Mouse (Mus musculus): ENCODE data around the gene Gatd1. TPM values are rescaled to one million over a fixed set of nuclear protein-coding genes. Genes with fewer than 3 reads are reported as not detected.

Gene Gatd1
- polyA plus RNA-seq (2014; fragmentation: Nextera tagmentation; extraction: Ambion mirVana) = 49.2 and 56.2 TPM in 2 replicates

DNA sequence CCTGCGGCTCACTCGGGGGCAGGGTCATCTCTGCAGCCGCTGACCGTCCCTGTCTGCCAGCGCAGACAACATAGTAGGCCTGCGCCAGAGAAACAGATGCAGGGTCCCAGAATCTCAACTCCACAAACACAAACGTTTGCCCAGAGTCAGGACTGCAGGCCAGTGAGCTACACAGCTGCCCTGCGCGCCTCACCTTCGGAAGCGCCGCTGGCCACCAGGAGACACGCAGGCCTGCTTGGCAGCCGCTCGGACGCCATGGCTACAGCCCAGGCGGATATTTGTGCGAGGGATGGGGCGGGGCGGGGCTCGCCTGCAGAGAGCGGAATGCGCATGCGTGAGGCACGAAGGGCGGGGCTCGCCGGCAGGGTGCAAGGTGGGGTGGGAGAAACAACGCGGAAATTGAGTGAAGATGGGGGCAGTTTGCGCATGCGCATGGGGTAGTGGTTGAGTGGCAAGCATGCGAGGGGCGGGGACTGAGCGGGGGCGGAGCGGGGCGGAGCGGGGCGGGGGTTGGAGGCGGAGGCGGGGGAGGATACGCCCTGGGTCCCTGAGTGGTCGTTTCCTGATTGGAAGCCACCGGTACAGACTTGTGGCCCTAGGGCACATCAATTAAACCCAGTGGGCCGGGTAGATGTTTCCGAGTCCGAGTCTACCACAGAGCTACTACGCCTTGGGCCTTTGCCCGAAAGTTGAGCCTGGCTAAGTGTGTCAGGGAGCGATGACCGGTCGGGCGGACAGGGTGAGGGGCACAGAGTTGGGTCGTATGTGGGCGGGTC lies at the start of gene Gatd1:
TSS of gene Gatd1 (minus strand) at position 328 of the 776 bp plus-strand sequence.
- Histone ChIP-seq H3K4me1 (replicated peaks; ENCODE audit: control insufficient read depth, insufficient read depth, low read length) (peaks cover 9% of the 10 kb centered on the region; the same call in 1 of the 2 replicates), H3K27me3 (replicated peaks; ENCODE audit: control insufficient read depth, insufficient read depth, low read length) (no peaks in the 10 kb centered on the region), H3K36me3 (ENCODE audit: control insufficient read depth, insufficient read depth, low read length) (peaks cover 18% of the 10 kb centered on the region), H3K4me3 (ENCODE audit: low read depth, low read length) (peak within 1 kb of the TSS; percentile 92), H3K27ac (ENCODE audit: low read depth) (peak within 1 kb of the TSS; percentile 43), H3K9ac (ENCODE audit: low read length) (peak within 1 kb of the TSS; percentile 64), H3K9me3 (ENCODE audit: control insufficient read depth, low read length) (no peaks in the 10 kb centered on the region), H3K4me2 (ENCODE audit: low read length) (peak within 1 kb of the TSS; percentile 74)
- WGBS = under 1% methylated on average over 47 of the region's 56 CpGs
- ATAC-seq (replicated peaks; ENCODE audit: low FRiP score, low TSS enrichment, low read depth) (peak; percentile 87), DNase-seq (ENCODE audit: low spot score) (peak; percentile 100)

DNA sequence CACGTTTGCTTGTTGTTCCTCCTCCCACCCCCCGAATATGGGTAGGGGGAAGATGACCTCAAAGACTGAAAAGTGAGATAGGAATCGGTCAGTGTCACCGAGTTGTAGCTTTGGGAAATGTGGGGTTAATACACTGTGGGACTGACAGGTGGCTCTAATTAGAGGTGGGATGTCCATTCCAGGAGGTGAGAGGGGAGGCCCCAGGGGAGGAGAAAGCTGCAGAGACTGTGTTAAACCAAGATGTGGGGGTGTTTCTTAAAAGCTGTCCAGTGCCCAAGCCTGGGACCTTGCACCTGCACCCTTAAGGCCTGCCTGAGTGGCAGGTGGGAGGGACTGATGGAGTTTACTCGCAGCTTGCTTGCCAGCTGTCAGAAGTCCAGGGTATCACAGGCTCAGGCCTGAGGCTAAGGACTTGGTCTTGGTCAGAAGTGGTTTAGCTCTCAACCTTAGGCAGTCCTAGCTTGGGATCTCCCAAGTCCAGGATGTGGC lies 48.4 kb upstream of the Gatd1 start:
- no peak for ATAC-seq (replicated peaks; ENCODE audit: low FRiP score, low TSS enrichment, low read depth)
- peaks cover 64% of the 10 kb centered on the region for H3K27me3 ChIP-seq (replicated peaks; ENCODE audit: control insufficient read depth, insufficient read depth, low read length)
- H3K4me3 ChIP-seq (ENCODE audit: low read depth, low read length) = peak overlapping the region; percentile 36
- 0 out of 2 replicates have a peak, but pooled peaks cover 3% of the 10 kb centered on the region for H3K36me3 ChIP-seq (ENCODE audit: control insufficient read depth, insufficient read depth, low read length)
- peaks cover 18% of the 10 kb centered on the region for H3K4me1 ChIP-seq (replicated peaks; ENCODE audit: control insufficient read depth, insufficient read depth, low read length)
- 21% methylated on average over 5 of the region's 5 CpGs for WGBS
- peak overlapping the region; percentile 40; the same call in 1 of the 2 replicates for H3K9ac ChIP-seq (ENCODE audit: low read length)
- H3K27ac ChIP-seq (ENCODE audit: low read depth) = no peak overlapping the region
- H3K9me3 ChIP-seq (ENCODE audit: control insufficient read depth, low read length) = no peaks in the 10 kb centered on the region
- peak overlapping the region; percentile 69 for H3K4me2 ChIP-seq (ENCODE audit: low read length)
- no peak for DNase-seq (ENCODE audit: low spot score)

- H3K9ac ChIP-seq (ENCODE audit: low read length) = peak overlapping the region; percentile 40
- 2% methylated on average over 59 of the region's 59 CpGs for whole genome bisulfite sequencing
- H3K27ac ChIP-seq (ENCODE audit: low read depth) = no peak overlapping the region
- no peaks in the 10 kb centered on the region for H3K9me3 ChIP-seq (ENCODE audit: control insufficient read depth, low read length)
- peak overlapping the region; percentile 36 for H3K4me3 ChIP-seq (ENCODE audit: low read depth, low read length)
- H3K36me3 ChIP-seq (ENCODE audit: control insufficient read depth, insufficient read depth, low read length) = 0 out of 2 replicates have a peak, but pooled peaks cover 3% of the 10 kb centered on the region
- peaks cover 64% of the 10 kb centered on the region for H3K27me3 ChIP-seq (replicated peaks; ENCODE audit: control insufficient read depth, insufficient read depth, low read length)
- ATAC-seq (replicated peaks; ENCODE audit: low FRiP score, low TSS enrichment, low read depth) (no peak; the same call in 1 of the 2 replicates), DNase-seq (ENCODE audit: low spot score) (no peak)
- H3K4me1 ChIP-seq (replicated peaks; ENCODE audit: control insufficient read depth, insufficient read depth, low read length) = peaks cover 14% of the 10 kb centered on the region
- H3K4me2 ChIP-seq (ENCODE audit: low read length) = peak overlapping the region; percentile 69
Measured at GRCm38 (mm10) chr7:141461521-141462332, 47.8 kb upstream of the Gatd1 start.

GRCm38 (mm10) chr7:141460391-141461113 lies 46.6 kb upstream of the Gatd1 start, which contains the start of gene Cracr2b:
Gene Cracr2b (plus strand): TSS chr7:141461094.
- 54% methylated on average over 15 of the region's 15 CpGs for WGBS
- H3K27ac ChIP-seq (ENCODE audit: low read depth) = no peak within 1 kb of the TSS
- DNase-seq (ENCODE audit: low spot score) (no peak), ATAC-seq (replicated peaks; ENCODE audit: low FRiP score, low TSS enrichment, low read depth) (no peak)
- H3K9me3 ChIP-seq (ENCODE audit: control insufficient read depth, low read length) = no peaks in the 10 kb centered on the region
- peaks cover 58% of the 10 kb centered on the region for H3K27me3 ChIP-seq (replicated peaks; ENCODE audit: control insufficient read depth, insufficient read depth, low read length)
- peak within 1 kb of the TSS; percentile 69 for H3K4me2 ChIP-seq (ENCODE audit: low read length)
- H3K9ac ChIP-seq (ENCODE audit: low read length) = peak within 1 kb of the TSS; percentile 40
- H3K4me1 ChIP-seq (replicated peaks; ENCODE audit: control insufficient read depth, insufficient read depth, low read length) = peaks cover 16% of the 10 kb centered on the region
- peak within 1 kb of the TSS; percentile 36 for H3K4me3 ChIP-seq (ENCODE audit: low read depth, low read length)
- H3K36me3 ChIP-seq (ENCODE audit: control insufficient read depth, insufficient read depth, low read length) = 0 out of 2 replicates have a peak, but pooled peaks cover 3% of the 10 kb centered on the region

DNA sequence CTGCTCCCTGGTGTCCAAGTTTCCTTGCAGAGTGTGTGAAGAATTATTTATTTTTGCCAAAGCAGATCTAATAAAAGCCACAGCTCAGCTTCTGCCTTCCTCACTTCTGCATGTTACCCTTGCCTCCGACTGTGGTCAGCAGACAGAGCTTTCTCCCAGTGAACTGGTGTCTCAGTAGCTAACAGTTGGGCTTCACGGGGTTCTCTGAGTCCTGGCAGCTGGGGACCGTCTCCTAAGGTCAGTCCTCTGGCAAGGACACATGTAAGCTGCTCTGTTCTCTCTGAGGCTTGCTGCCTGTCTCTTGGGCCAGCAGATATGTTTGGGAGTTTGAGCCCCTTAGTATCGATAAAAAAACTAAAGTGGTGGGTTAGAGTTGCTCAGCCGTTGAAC lies 46.1 kb upstream of the Gatd1 start:
- no peak overlapping the region for H3K27ac ChIP-seq (ENCODE audit: low read depth)
- ATAC-seq (replicated peaks; ENCODE audit: low FRiP score, low TSS enrichment, low read depth) (no peak), DNase-seq (ENCODE audit: low spot score) (no peak)
- H3K9ac ChIP-seq (ENCODE audit: low read length) = no peak overlapping the region
- WGBS = 57% methylated on average over 5 of the region's 5 CpGs
- peaks cover 13% of the 10 kb centered on the region for H3K4me1 ChIP-seq (replicated peaks; ENCODE audit: control insufficient read depth, insufficient read depth, low read length)
- no peak overlapping the region for H3K4me2 ChIP-seq (ENCODE audit: low read length)
- no peak overlapping the region for H3K4me3 ChIP-seq (ENCODE audit: low read depth, low read length)
- H3K9me3 ChIP-seq (ENCODE audit: control insufficient read depth, low read length) = no peaks in the 10 kb centered on the region
- peaks cover 55% of the 10 kb centered on the region for H3K27me3 ChIP-seq (replicated peaks; ENCODE audit: control insufficient read depth, insufficient read depth, low read length)
- 0 out of 2 replicates have a peak, but pooled peaks cover 3% of the 10 kb centered on the region for H3K36me3 ChIP-seq (ENCODE audit: control insufficient read depth, insufficient read depth, low read length)

- no peak overlapping the region for H3K27ac ChIP-seq (ENCODE audit: low read depth)
- whole genome bisulfite sequencing = 88% methylated on average over 17 of the region's 17 CpGs
Measured at GRCm38 (mm10) chr7:141459301-141459711, 45.4 kb upstream of the Gatd1 start.

GRCm38 (mm10) chr7:141458661-141459060 lies 44.7 kb upstream of the Gatd1 start:
- H3K9ac ChIP-seq (ENCODE audit: low read length) = no peak overlapping the region
- no peaks in the 10 kb centered on the region for H3K9me3 ChIP-seq (ENCODE audit: control insufficient read depth, low read length)
- DNase-seq (ENCODE audit: low spot score) (no peak), ATAC-seq (replicated peaks; ENCODE audit: low FRiP score, low TSS enrichment, low read depth) (no peak)
- WGBS = 91% methylated on average over 11 of the region's 11 CpGs
- H3K4me2 ChIP-seq (ENCODE audit: low read length) = no peak overlapping the region
- H3K36me3 ChIP-seq (ENCODE audit: control insufficient read depth, insufficient read depth, low read length) = 0 out of 2 replicates have a peak, but pooled peaks cover 3% of the 10 kb centered on the region
- peaks cover 42% of the 10 kb centered on the region for H3K27me3 ChIP-seq (replicated peaks; ENCODE audit: control insufficient read depth, insufficient read depth, low read length)
- H3K4me1 ChIP-seq (replicated peaks; ENCODE audit: control insufficient read depth, insufficient read depth, low read length) = peaks cover 7% of the 10 kb centered on the region; the same call in 1 of the 2 replicates
- no peak overlapping the region for H3K4me3 ChIP-seq (ENCODE audit: low read depth, low read length)
- H3K27ac ChIP-seq (ENCODE audit: low read depth) = no peak overlapping the region

More at GRCm38 (mm10) chr7:141459301-141459711, 45.4 kb upstream of the Gatd1 start:
- Histone ChIP-seq H3K4me2 (ENCODE audit: low read length) (no peak overlapping the region), H3K36me3 (ENCODE audit: control insufficient read depth, insufficient read depth, low read length) (0 out of 2 replicates have a peak, but pooled peaks cover 3% of the 10 kb centered on the region), H3K9ac (ENCODE audit: low read length) (no peak overlapping the region), H3K4me1 (replicated peaks; ENCODE audit: control insufficient read depth, insufficient read depth, low read length) (peaks cover 7% of the 10 kb centered on the region; the same call in 1 of the 2 replicates), H3K27me3 (replicated peaks; ENCODE audit: control insufficient read depth, insufficient read depth, low read length) (peaks cover 49% of the 10 kb centered on the region), H3K9me3 (ENCODE audit: control insufficient read depth, low read length) (no peaks in the 10 kb centered on the region), H3K4me3 (ENCODE audit: low read depth, low read length) (no peak overlapping the region)
- DNase-seq (ENCODE audit: low spot score) = no peak
- no peak for ATAC-seq (replicated peaks; ENCODE audit: low FRiP score, low TSS enrichment, low read depth)

Data from intestine, embryonic 14.5 days (tissue).